Mouse (Mus musculus): ENCODE results near the gene Cttn. TPM values are rescaled to one million over a fixed set of nuclear protein-coding genes. Genes with fewer than 3 reads are reported as not detected.

Gene Cttn
- 100 to 1,000 TPM; 168 to 229 TPM for total RNA-seq (2021)
- long read RNA-seq, experiment 1, transcript Cttn-201 (17 exons, 2,913 nt): major isoform, 157 of 293 reads
- long read RNA-seq, experiment 1, transcript Cttn-202 (18 exons, 3,286 nt): minor isoform, 96 of 293 reads
- long read RNA-seq, experiment 1, partial matches to known transcripts: 21 of 293 reads
- long read RNA-seq, experiment 1, other reads (novel, unspliced or antisense): 19 of 293 reads
- long read RNA-seq, experiment 2, transcript Cttn-201 (17 exons, 2,913 nt): major isoform, 654 of 961 reads
- long read RNA-seq, experiment 2, transcript Cttn-202 (18 exons, 3,286 nt): minor isoform, 189 of 961 reads
- long read RNA-seq, experiment 2, partial matches to known transcripts: 47 of 961 reads
- long read RNA-seq, experiment 2, other reads (novel, unspliced or antisense): 70 of 961 reads

GRCm38 (mm10) chr7:144470545-144471059, at the start of gene Cttn:
Gene Cttn, minus strand, starts transcription at chr7:144471009.
- DNase-seq (ENCODE audit: low spot score in 2 of 2): peak; percentile 89

DNA sequence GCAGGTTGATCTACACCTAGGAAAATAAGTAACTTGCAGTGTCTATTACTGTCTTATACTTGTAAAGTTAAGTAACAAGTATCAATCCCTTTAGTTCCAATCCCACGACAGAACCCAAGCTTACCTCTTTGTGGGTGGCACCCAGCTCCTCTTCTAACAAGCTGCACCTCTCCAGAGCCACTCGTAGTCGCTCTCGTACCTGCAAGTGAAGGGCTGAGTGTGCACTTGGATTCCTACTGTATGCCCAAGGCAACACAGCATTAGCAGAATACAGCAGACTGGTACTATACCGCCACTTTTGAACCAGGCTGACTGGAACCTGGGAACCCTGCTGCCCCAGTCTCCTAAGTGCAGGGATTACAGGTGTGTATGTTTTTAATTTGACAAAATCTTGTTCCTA, 49.0 kb upstream of the Cttn start:
- DNase-seq (ENCODE audit: low spot score in 2 of 2): no peak

- no peak for DNase-seq (ENCODE audit: low spot score in 2 of 2)
Measured at GRCm38 (mm10) chr7:144516711-144517110, 45.9 kb upstream of the Cttn start.

- no peak for DNase-seq (ENCODE audit: low spot score in 2 of 2)
Measured at GRCm38 (mm10) chr7:144509090-144509489, 38.3 kb upstream of the Cttn start.

DNA sequence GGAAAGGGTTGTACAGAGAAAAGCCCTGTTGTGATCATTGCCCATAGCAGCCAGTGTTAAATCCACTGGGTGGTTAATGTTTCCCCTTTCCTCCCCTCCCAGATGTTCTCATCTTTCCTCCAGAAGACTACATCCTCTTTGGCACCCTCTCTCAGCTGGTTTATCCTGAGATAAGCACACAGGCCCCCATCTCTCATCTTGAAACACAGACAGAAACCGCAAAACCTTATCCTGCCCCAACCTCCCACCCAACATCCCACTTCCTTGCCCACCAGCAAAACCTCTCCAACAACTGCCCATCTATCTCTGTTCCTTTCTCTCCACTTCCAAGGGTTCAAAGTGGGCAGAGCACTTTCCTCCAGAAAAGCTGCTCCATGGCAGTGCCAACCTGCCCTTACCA, 36.0 kb upstream of the Cttn start:
- DNase-seq (ENCODE audit: low spot score in 2 of 2): no peak

GRCm38 (mm10) chr7:144503959-144504358, 33.1 kb upstream of the Cttn start:
- DNase-seq (ENCODE audit: low spot score in 2 of 2): no peak

- DNase-seq (ENCODE audit: low spot score in 2 of 2): no peak
Measured at GRCm38 (mm10) chr7:144492931-144493330, 22.1 kb upstream of the Cttn start.

GRCm38 (mm10) chr7:144490201-144490873, 19.5 kb upstream of the Cttn start:
- DNase-seq (ENCODE audit: low spot score in 2 of 2): no peak

GRCm38 (mm10) chr7:144489067-144489774, 18.4 kb upstream of the Cttn start:
- DNase-seq (ENCODE audit: low spot score in 2 of 2): no peak

DNA sequence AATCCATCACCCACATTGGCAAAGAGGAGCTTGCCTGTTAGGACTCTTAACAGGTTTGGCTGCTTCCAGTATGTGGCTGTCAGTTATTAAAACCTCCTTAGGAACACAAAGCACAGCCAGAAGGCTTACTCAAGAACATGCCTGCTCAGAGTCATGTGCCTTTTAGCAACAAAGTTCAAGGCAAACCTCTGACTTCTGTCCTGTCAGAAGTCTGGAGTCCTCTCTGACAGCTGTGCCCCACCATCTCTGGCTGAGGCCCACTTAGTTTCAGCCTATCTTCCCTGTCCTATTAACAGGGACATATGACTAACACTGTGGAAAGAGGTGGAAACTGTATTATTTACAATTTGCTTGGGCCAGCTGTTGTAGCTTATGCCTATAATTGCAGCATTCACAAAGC, 9.5 kb upstream of the Cttn start:
- no peak for DNase-seq (ENCODE audit: low spot score in 2 of 2)

DNA sequence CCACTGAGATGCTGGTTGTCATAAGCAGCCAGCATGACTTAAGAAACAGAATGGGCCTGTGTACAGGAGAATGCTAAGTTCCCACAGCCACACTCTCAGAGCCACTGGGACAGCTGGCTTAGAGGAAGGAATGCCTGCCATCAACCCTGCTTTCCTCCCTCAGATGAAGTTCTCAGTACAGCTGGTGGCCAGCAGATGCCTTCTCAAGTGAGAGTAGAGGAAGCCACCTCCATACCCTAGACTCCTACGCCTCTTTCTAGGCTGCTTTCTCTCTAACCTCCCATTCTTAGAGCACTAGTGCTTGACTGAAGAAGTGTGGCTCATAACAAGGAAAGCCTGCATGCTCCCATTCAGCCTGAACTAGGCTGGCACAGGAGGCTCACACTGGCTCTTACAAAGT, 8.8 kb upstream of the Cttn start:
- no peak for DNase-seq (ENCODE audit: low spot score in 2 of 2)

DNA sequence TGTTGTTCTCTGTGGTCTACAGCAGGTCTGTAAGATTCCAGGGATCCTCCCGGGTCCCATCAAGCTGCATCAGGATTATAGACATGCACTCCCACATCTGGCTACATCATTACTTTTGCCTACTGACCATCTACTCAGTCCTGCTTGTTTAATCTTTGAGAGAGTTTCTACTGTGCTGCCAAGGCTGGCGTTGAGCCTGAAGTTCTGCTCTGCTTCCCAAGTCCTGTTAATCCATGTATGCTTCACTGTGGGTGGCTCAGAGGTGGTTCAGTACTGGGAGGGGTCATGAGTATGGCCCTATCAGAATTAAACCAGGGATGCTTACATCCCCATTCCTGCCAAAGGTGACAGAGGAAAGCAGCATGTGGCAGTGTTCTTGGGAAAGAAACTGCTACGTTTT, 4.9 kb upstream of the Cttn start:
- DNase-seq (ENCODE audit: low spot score in 2 of 2): no peak

DNA sequence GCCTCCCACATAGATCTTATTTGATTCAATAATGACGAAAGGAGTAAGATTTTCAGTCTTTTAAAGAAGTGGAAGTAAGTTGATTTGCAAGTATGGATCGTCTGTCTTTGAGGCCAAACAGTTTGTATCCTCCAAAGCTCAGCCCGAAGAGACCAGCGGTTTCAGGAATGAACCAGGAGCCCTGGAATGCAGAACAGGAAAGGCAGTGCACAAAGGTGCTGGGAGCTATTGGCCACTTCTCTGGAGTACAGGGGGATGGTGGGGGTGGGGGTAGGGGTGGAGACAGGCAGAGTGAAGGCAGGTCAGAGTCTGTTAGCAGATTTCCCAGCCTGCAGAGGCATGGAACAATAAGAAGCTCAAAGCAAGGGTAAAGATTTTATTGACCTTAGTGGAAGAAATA, 2.7 kb upstream of the Cttn start:
- no peak for DNase-seq (ENCODE audit: low spot score in 2 of 2)

DNA sequence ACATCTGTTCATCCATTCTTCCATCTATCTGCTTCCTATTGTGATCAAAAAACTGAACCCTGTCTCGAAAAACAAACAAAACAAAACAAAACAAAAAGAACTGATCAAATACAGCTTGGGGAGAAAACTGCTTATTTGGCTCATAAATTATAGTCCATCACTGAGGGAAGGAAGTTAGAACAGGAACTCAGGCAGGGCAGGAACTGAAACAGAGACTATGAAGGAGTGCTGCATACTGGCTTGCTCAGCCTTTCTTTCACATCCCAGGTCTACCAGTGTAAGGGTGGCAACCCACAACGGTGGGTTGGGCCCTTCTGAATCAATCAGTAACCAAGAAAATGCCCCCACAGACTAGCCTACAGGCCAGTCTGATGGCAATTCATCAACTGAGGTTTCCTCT, 294 bp upstream of the Cttn start:
- DNase-seq (ENCODE audit: low spot score in 2 of 2): no peak

DNA sequence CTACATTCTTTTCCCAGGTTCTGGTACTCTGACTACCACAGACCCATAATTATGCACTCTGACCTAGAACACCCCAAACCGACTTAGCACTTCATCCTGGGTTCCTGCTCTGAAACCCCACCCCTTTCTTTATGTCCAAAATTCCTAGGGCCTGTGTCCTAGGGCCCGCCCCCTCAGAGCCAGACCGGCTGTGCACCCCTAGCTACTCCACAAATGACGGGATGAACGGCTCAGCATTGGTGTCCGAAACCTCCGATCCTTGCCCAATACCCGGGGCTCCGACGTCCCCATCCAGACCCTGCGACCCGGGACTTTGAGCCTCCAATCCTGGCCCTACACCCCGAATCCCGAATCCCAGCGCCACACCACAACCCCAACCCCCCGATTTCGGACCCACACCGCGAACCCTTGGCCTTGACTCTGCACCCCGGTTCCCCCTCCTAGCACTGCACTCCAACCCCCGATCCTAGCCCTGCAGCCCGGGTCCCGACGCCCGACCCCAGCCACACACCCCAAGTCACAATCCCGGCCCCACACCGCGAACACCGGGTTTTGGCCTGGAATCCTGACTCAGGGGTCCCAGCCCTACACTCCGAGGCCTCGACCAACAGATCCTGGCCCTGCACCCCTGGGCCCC, 783 bp downstream of the Cttn start:
- DNase-seq (ENCODE audit: low spot score in 2 of 2): no peak

- peak in 1 of 2 experiments; percentile 42 for DNase-seq (ENCODE audit: low spot score in 2 of 2)
Measured at GRCm38 (mm10) chr7:144469181-144469641, 1.6 kb downstream of the Cttn start.

DNA sequence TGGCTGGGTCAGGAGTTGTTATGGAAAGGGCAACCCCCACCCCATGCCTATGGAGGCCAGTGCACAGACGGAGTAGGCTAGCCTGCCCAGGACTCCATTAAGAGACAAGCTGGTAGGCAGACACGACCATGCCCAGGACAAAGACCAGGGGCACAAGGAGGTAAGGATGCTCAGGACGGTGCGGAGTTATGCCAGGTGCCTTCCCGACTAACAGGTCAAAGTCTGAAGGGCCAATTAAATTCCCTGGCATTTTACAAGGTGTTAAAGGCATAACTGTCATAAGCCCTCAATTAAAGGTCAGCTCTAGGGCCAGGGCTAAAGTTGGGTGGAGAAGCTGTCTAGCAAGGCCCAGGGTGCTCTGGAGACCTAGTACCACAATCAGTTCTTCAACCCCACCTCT, 2.1 kb downstream of the Cttn start:
- DNase-seq (ENCODE audit: low spot score in 2 of 2): no peak

GRCm38 (mm10) chr7:144462577-144462976, 8.2 kb downstream of the Cttn start:
- no peak for DNase-seq (ENCODE audit: low spot score in 2 of 2)

DNA sequence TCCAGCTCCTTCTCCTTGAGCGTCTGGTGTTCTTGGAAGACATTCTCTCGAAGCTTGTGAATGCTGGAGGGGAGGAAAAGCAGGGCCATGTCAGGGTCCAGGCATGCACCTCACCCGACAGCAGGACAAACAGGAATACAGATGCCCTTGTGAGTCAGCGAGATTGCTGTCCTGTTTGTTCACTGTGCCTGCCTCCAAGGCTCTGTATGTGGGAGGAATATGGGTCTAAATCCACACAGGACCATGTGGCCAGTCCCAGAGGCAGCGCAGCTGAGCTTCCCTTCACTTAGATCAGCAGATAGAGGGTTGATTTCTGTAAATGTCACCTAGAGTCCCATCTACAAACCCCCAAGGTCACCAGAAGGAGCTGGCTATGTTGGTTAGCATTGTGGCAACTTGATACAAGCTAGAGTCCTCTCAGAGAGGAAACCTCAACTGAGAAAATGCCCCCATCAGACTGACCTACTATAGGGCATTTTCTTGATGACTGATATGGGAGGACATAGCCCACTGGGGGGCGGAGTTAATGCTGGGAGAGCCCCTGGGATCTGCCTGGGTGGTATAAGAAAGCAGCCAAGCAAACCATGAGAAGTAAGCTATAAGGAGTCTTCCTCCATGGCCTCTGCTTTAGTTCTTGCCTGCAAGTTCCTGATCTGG, 9.4 kb downstream of the Cttn start:
- no peak for DNase-seq (ENCODE audit: low spot score in 2 of 2)

GRCm38 (mm10) chr7:144458881-144459280, 11.9 kb downstream of the Cttn start:
- DNase-seq (ENCODE audit: low spot score in 2 of 2): peak in 1 of 2 experiments; percentile 45

DNA sequence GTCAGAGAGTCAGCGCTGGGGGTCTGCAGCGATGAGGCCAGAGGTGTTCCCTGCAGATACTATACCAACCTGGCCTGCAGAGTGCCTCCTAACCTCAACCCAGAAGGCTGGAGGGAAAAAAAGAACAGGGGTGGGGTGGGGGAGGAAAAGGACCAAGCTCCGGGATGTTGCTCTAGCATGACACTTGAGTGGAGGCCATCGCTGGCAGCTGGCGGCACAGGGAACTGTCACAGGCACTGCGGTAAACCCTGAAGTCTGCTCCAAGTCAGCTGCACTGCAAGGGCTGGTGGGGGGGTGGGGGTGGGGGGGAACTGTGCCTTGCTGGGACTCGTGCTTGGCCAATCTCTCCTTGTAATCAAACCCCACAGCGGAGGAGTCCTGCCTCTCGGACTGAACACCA, 20.1 kb downstream of the Cttn start:
- no peak for DNase-seq (ENCODE audit: low spot score in 2 of 2)
